Mouse (Mus musculus) CH12.LX (cell line): ENCODE measurements around the gene Ascl5. TPM values are rescaled to one million over a fixed set of nuclear protein-coding genes. Genes with fewer than 3 reads are reported as not detected.

Experiments used
- DNase-seq: peaks from one replicate; pipeline ENCODE4 v3.0.0-alpha.2; 2013; ENCODE audit errors: extremely low read depth
- H3K27ac ChIP-seq: 2 replicates; pipeline ENCODE4 v1.5.1; 2012; ENCODE audit warnings: low read depth, mild to moderate bottlenecking, control low read depth, moderate library complexity; ENCODE audit not compliant: insufficient read depth
- H3K27me3 ChIP-seq: replicated peaks from 2 replicates; pipeline ENCODE3; 2012; ENCODE audit warnings: inconsistent platforms
- H3K36me3 ChIP-seq, 2 experiments: replicated peaks in 1 of 2; 2 replicates each; pipeline versions ENCODE3 to v1.6.1; 2012; ENCODE audit warnings: inconsistent platforms in 1 of 2, low read length in 1 of 2, mild to moderate bottlenecking in 1 of 2, mixed read lengths in 1 of 2, moderate library complexity in 1 of 2; ENCODE audit not compliant: control insufficient read depth in 1 of 2, insufficient read depth in 1 of 2
- H3K4me1 ChIP-seq, 2 experiments: 2 replicates each; pipeline ENCODE4 v1.6.1; 2012; ENCODE audit warnings: inconsistent platforms in 1 of 2, moderate library complexity in 1 of 2; ENCODE audit not compliant: insufficient read depth in 2 of 2, control insufficient read depth in 1 of 2
- H3K4me2 ChIP-seq: 2 replicates; pipeline ENCODE4 v1.6.1; 2012; ENCODE audit warnings: low read depth, mild to moderate bottlenecking, control low read depth; ENCODE audit not compliant: poor library complexity, insufficient read depth, severe bottlenecking
- H3K4me3 ChIP-seq, 3 experiments: fragments of 150-350 bp in 1 of 3; sonication (generic) in 1 of 3; replicated peaks in 1 of 3; 2 replicates each; pipeline versions ENCODE3 to v1.5.1; 2011 to 2012; ENCODE audit warnings: low read depth in 2 of 3, low read length in 2 of 3, mild to moderate bottlenecking in 2 of 3, moderate library complexity in 2 of 3, control low read depth in 1 of 3, improper control_type of control experiment in 1 of 3, inconsistent platforms in 1 of 3, mixed read lengths in 1 of 3; ENCODE audit not compliant: poor library complexity in 1 of 3
- H3K79me2 ChIP-seq: replicated peaks from 2 replicates; pipeline ENCODE4 v1.6.1; 2012; ENCODE audit warnings: mild to moderate bottlenecking, moderate library complexity; ENCODE audit not compliant: control insufficient read depth, poor library complexity, insufficient read depth, severe bottlenecking; ENCODE audit errors: extremely low read depth
- H3K9ac ChIP-seq: 2 replicates; pipeline ENCODE4 v1.6.1; 2012; ENCODE audit warnings: low read depth, mild to moderate bottlenecking, control low read depth, moderate library complexity; ENCODE audit not compliant: insufficient read depth
- H3K9me3 ChIP-seq: replicated peaks from 2 replicates; pipeline ENCODE3; 2012; ENCODE audit warnings: low read length, inconsistent platforms, mixed read lengths
- BHLHE40 ChIP-seq: IDR thresholded peaks from 2 replicates; pipeline ENCODE4 v1.6.1; 2011; ENCODE audit warnings: mild to moderate bottlenecking, low read depth, low read length, improper control_type of control experiment
- CTCF ChIP-seq, 2 experiments: IDR thresholded peaks in 1 of 2; conservative IDR thresholded peaks in 1 of 2; 2 replicates each; pipeline ENCODE4 v1.5.1; 2011 to 2012; ENCODE audit warnings: low read depth in 2 of 2, low read length in 2 of 2, improper control_type of control experiment in 1 of 2, inconsistent platforms in 1 of 2, mild to moderate bottlenecking in 1 of 2, moderate library complexity in 1 of 2
- E2F4 ChIP-seq: IDR thresholded peaks from 2 replicates; pipeline ENCODE4 v1.6.1; 2011; ENCODE audit warnings: low read depth, low read length, improper control_type of control experiment; ENCODE audit not compliant: insufficient replicate concordance
- EP300 ChIP-seq: IDR thresholded peaks from 2 replicates; pipeline ENCODE4 v1.6.1; 2011; ENCODE audit warnings: low read length, improper control_type of control experiment
- GABPA ChIP-seq: IDR thresholded peaks from 2 replicates; pipeline ENCODE4 v1.6.1; 2012; ENCODE audit warnings: low read depth, low read length, improper control_type of control experiment, inconsistent platforms; ENCODE audit not compliant: insufficient replicate concordance
- JUN ChIP-seq: IDR thresholded peaks from 2 replicates; pipeline ENCODE4 v1.6.1; 2011; ENCODE audit warnings: low read depth, mild to moderate bottlenecking, low read length, improper control_type of control experiment, moderate library complexity; ENCODE audit not compliant: insufficient read depth
- JUND ChIP-seq: conservative IDR thresholded peaks from 2 replicates; pipeline ENCODE4 v1.6.1; 2011; ENCODE audit warnings: low read depth, low read length, improper control_type of control experiment
- KAT2A ChIP-seq: IDR thresholded peaks from 2 replicates; pipeline ENCODE4 v1.6.1; 2012; ENCODE audit warnings: low read length, improper control_type of control experiment, inconsistent platforms; ENCODE audit not compliant: insufficient replicate concordance
- MEF2A ChIP-seq: IDR thresholded peaks from 2 replicates; pipeline ENCODE4 v1.6.1; 2014; ENCODE audit warnings: low read depth, mild to moderate bottlenecking, inconsistent platforms, low read length, improper control_type of control experiment, borderline replicate concordance
- MXI1 ChIP-seq: IDR thresholded peaks from 2 replicates; pipeline ENCODE4 v1.6.1; 2011; ENCODE audit warnings: mild to moderate bottlenecking, low read depth, low read length, improper control_type of control experiment
- NRF1 ChIP-seq: IDR thresholded peaks from 2 replicates; pipeline ENCODE4 v1.6.1; 2014; ENCODE audit warnings: low read depth, mild to moderate bottlenecking, inconsistent platforms, low read length, improper control_type of control experiment, moderate library complexity
- RAD21 ChIP-seq: IDR thresholded peaks from 2 replicates; pipeline ENCODE4 v1.6.1; 2011; ENCODE audit warnings: low read depth, mild to moderate bottlenecking, low read length, improper control_type of control experiment, moderate library complexity
- RCOR1 ChIP-seq: conservative IDR thresholded peaks from 2 replicates; pipeline ENCODE4 v1.6.1; 2012; ENCODE audit warnings: low read depth, mild to moderate bottlenecking, inconsistent platforms, low read length, improper control_type of control experiment
- UBTF ChIP-seq: IDR thresholded peaks from 2 replicates; pipeline ENCODE4 v1.6.1; 2012; ENCODE audit warnings: low read depth, mild to moderate bottlenecking, inconsistent platforms, low read length, improper control_type of control experiment, moderate library complexity
- ZC3H11A ChIP-seq: IDR thresholded peaks from 2 replicates; pipeline ENCODE4 v1.6.1; 2012; ENCODE audit warnings: low read depth, mild to moderate bottlenecking, inconsistent platforms, low read length, improper control_type of control experiment
- dilution Hi-C: fragments of 300-500 bp; cut with MboI; formaldehyde crosslinking; loops from 2 replicates; pipeline ENCODE4 v1.14.3; 2020; ENCODE audit warnings: low sequenced_read_pairs; ENCODE audit not compliant: extremely low pct_unique_long_range_greater_than_20kb, extremely low pct_ligation_motif_present
- in situ Hi-C: fragments of 300-500 bp; cut with MboI; formaldehyde crosslinking; loops from 3 replicates; pipeline ENCODE4 v1.14.3; 2019; ENCODE audit warnings: low sequenced_read_pairs, low pct_ligation_motif_present, low pct_unique_long_range_greater_than_20kb, mixed read lengths
- polyA plus RNA-seq: library from polyadenylated mRNA; unstranded; fragments of >175 nt; gene quantifications from 2 replicates; pipeline ENCODE4 v1.2.1, GENCODE M21; 2012; ENCODE audit warnings: low read depth; ENCODE audit not compliant: insufficient read length
- total RNA-seq, 2 experiments: library from RNA; depleted of rRNA; stranded (reverse); fragments of 300-350 nt in 1 of 2; fragments of >200 nt in 1 of 2; gene quantifications; 2 replicates each; pipeline ENCODE4 v1.2.3; 2012 to 2014

Gene Ascl5
- total and polyA plus RNA-seq, 3 experiments = not detected

DNA sequence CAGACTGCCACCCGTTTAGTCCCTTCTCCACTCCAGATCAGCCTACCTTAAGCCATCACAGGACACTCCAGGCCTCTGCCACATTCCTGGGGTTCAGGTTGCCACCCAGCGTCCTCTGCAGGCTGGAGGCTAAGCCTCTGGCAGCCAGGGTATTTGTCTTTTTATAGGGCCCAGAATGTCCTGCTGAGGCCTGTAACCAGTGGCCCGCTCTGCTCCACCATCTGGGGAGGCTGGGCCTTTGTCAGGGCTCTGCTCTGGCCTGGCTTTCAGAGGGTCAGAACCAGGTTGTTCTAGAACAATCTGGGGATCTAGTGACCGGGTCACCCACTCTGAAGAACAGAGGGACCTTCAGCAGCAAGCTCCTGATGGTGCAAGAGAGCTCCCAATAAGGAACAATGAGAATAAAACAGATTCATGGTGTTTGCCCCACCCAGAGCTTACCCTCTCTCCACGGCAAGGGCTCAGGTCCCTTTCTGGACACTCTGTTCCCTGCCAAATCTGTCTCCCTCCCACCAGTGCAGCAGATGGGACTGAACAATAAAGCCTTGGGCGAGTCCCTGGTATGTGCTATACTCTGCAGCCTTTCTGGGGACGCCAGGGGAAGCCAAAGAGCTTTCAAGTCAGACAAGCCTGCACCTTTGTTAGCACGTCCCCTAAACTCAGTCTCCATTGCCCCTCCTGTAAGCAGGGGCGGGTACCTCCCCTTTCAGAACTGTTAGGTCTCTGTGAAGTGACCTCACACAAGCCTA, 10.6 kb downstream of the Ascl5 start:
- dilution Hi-C loops (no loop called here), in situ Hi-C loops (no loop called here)
- H3K4me1 ChIP-seq = peaks cover 6 to 8% of the 10 kb centered on the region in 2 experiments; a peak in 2 of 4 replicates
- no peak overlapping the region for H3K27ac ChIP-seq
- H3K9me3 ChIP-seq = no peaks in the 10 kb centered on the region
- no peak for DNase-seq
- no peak overlapping the region for H3K4me2 ChIP-seq
- no peak for TF ChIP-seq BHLHE40
- no peak for TF ChIP-seq E2F4
- TF ChIP-seq JUN = no peak
- no peak for TF ChIP-seq EP300
- no peak for TF ChIP-seq ZC3H11A
- TF ChIP-seq MXI1 = no peak
- no peak for TF ChIP-seq GABPA
- TF ChIP-seq RCOR1 = no peak
- TF ChIP-seq CTCF (conservative IDR thresholded peaks at IDR 0.05 in 1 of 2, IDR thresholded peaks at IDR 0.05 in 1 of 2; ENCODE audit: low read depth in 2 of 2, low read length in 2 of 2) = no peak
- TF ChIP-seq NRF1 = no peak
- TF ChIP-seq RAD21 = no peak
- peaks cover 36% of the 10 kb centered on the region for H3K27me3 ChIP-seq
- H3K9ac ChIP-seq = no peak overlapping the region
- no peaks in the 10 kb centered on the region for H3K36me3 ChIP-seq
- H3K79me2 ChIP-seq = no peaks in the 10 kb centered on the region
- H3K4me3 ChIP-seq = no peak overlapping the region

DNA sequence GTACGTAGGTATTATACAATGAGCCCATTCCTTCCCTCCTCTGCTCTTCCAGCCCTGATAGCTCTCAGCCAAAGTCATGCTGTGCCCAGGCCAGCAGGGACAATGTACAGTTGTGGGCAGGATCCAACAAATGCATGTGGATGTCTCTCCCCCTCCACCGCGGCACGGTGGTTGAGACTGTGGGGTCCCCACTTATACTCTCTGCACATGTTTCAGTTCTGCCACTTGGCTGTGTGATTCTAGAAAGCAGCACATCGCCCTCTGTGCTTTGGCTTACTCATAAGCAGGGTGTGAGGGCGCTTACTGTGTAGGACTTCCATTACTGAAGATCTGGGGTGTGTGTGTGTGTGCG, 11.2 kb downstream of the Ascl5 start:
- TF ChIP-seq MEF2A (no peak), JUND (no peak), KAT2A (no peak), RCOR1 (no peak), UBTF (no peak)
- no peak overlapping the region for H3K4me3 ChIP-seq
- peaks cover 36% of the 10 kb centered on the region for H3K27me3 ChIP-seq
- dilution Hi-C loops (no loop called here), in situ Hi-C loops (no loop called here)
- no peak overlapping the region for H3K4me2 ChIP-seq
- H3K27ac ChIP-seq = no peak overlapping the region
- H3K36me3 ChIP-seq = no peaks in the 10 kb centered on the region
- H3K9me3 ChIP-seq = no peaks in the 10 kb centered on the region
- H3K9ac ChIP-seq = no peak overlapping the region
- H3K4me1 ChIP-seq = peaks cover 6 to 13% of the 10 kb centered on the region in 2 experiments; a peak in 2 of 4 replicates
- H3K79me2 ChIP-seq = no peaks in the 10 kb centered on the region
- no peak for DNase-seq
